Mouse (Mus musculus) heart, adult 10 weeks (tissue): ENCODE results near the gene Minar1. TPM values are rescaled to one million over a fixed set of nuclear protein-coding genes. Genes with fewer than 3 reads are reported as not detected.

ENCODE experiments used
- polyA plus RNA-seq: library from polyadenylated mRNA; stranded (reverse); fragments of 350-450 nt; fragmentation: Illumina TruSeq; extraction: RNeasy Lipid Tissue Mini Kit (QIAGEN cat#74804); gene quantifications from one replicate; pipeline ENCODE4 v1.2.3, GENCODE M21; 2014; ENCODE audit warnings: low read depth, low replicate concordance

Gene Minar1
- not detected for polyA plus RNA-seq

DNA sequence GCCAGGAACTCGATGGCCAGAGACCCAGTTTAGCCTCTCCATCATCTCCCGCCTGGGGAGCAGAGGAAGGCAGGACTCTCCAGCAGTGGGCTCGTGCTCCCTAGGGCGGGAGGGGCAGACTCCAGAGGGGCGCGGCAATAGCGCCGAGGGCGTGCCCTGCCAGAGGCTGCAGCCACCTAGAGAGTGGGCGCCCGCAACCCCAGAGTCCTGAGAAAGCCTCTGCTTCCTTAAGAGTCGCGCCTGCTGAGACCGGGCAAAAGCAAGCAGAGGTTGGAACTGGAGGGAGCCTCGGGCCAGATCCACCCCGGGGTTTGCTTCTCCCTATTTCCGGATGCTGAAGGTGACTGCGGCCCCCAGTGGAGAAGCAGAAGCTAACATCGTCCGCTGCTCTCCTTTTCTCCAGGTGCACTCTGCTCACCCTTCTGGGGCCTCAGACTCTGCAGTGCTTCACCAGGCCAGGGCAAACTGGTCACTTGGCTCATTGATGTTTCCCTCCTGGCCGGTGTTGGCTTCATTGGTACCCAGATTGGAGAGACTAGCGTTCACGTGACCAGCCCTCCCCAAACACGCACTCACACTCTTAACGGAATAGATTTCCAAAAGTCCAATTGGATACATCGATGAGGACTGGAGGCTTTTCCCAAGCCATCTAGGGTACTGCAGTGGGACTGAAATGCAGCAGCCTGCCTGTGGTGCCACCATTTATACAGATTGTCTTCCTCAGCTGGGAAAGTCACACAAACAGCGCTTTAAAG is at the start of gene Minar1:
Minar1 (minus strand) TSS at position 120 of the 755 bp plus-strand sequence.

Other genes starting within 250 kb of the Minar1 start
- 46.7 TPM for gene Tmed3, start 81.9 kb upstream of the Minar1 start, polyA plus RNA-seq
- not detected for gene Ankrd34c, start 115.3 kb upstream of the Minar1 start, polyA plus RNA-seq